Mouse (Mus musculus): ENCODE results near the gene Mtrr.

The Mtrr gene

DNA sequence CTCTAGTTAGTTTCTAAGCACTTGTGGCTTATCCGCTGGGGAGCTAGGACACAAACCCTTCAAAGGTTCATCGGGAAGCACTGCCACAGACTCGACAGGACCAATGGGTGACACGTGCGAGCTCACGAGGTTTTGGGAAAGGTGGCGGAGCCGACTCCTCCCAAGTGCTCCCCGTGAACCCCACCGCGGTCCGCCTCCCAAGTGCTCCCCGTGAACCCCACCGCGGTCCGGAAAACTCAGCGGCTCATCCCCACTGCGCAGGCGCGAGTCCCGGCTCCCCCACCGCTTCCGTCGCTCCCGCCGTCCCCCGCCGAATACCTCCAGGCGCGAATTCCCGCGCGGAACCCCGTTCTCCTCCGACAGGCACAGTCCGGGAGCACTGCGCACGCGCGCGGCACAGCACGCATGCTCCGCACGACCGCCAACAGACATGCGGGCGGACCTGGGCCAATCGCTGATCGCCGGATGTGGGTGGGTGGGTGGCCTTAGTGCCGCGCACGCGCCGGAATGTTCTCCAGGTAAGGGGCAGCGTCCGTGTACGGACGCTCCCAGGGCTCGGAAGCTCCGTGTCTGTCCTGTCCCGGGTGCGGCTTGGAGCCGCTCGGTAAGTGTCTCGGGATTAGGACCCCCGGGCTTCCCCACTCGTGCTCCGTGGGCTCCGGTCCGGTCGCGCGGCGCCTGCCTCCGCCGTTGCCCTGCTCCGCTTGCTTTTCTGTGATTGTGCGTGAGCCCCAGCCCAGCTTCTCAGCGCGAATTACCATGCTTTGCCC is at the start of gene Mtrr, which contains the start of gene Fastkd3:
Mtrr (minus strand) TSS at position 403 of the 770 bp plus-strand sequence.
Fastkd3 (plus strand) TSS at position 488 of the 770 bp plus-strand sequence.
- peak; percentile 95 for DNase-seq (ENCODE audit: low read depth, low spot score)

DNA sequence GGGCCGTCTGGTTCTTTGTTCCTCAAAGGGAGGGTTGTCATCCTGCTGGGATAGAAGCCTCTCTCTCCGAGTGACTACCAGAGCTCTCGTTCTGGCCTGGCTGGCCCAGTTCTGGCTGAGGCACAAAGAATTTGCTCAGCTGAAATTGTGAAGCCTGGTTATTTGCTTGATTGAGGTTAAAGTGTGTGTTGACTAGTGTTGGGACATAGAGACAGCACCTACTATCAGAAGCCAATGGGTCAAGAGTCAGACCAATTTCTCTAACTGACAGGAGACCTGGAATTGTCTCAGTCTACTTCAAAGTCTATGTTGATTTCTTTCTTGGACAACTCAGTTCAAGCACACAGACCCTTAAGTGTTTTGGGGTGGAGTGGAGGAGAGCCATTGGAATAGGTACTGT is 45.1 kb upstream of the Mtrr start:
- DNase-seq (ENCODE audit: low read depth, low spot score) = no peak

- DNase-seq (ENCODE audit: low read depth, low spot score) = peak; percentile 19
Observed at GRCm38 (mm10) chr13:68622792-68623191, 40.8 kb upstream of the Mtrr start.

DNA sequence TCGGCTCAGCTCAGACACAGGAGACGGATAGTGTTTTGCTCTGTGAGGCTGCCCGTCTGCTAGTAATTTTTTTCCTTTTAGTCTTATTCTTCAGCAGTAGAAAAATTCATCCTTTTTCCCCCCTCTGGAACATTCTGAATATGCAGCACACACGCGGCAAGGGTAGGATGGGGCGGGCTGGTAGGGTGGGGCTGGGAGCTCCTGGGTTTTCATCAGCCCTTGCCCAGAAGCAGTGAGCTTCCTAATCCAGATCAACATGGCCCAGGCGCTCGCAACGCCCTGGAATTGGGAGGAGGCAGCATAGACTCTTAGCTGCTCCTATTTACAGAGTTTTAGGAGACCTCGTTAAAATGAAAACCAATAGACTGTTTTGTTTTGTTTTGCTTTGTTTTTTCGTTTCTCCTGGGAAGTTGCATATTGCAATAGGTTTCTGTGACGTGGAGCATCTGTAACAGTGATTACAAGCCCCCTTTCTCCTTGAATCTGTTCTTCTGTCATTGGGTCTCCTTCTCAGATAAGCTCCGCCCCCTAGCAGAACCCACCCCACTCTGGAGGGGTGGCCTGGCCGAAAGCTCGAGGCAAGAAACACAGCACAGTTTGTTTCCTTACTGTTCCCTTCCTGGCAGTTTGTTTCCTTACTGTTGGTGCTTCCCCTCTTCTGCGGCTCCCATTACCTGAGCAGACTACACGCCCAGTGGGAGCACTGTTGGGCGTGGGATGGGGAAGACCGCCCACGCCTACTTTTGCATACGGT is 25.9 kb upstream of the Mtrr start:
- no peak for DNase-seq (ENCODE audit: low read depth, low spot score)

GRCm38 (mm10) chr13:68605689-68606126 is 23.8 kb upstream of the Mtrr start:
- DNase-seq (ENCODE audit: low read depth, low spot score) = no peak

GRCm38 (mm10) chr13:68603085-68603484 is 21.1 kb upstream of the Mtrr start:
- DNase-seq (ENCODE audit: low read depth, low spot score) = no peak

DNA sequence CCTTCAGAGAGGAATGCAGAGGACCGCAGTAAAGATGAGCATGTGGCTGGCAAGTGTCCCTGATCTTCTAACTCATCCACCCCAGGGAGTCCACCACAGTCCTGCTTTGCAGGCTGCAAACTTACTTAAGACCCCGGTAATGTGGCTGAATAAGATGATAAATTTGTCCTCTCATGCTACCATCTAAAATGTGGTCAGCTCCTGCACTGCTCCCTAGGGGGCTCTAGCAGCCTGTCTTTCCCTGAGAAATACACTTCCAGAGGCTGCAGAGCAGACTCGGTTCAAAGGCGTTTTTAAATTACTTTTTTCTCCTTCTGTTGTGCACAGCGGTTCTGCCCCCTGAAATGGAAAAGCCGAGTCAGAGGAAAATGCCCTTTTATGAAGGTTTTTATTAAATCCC is 19.2 kb upstream of the Mtrr start:
- DNase-seq (ENCODE audit: low read depth, low spot score) = no peak

- no peak for DNase-seq (ENCODE audit: low read depth, low spot score)
Observed at GRCm38 (mm10) chr13:68598953-68599352, 17.0 kb upstream of the Mtrr start.

DNA sequence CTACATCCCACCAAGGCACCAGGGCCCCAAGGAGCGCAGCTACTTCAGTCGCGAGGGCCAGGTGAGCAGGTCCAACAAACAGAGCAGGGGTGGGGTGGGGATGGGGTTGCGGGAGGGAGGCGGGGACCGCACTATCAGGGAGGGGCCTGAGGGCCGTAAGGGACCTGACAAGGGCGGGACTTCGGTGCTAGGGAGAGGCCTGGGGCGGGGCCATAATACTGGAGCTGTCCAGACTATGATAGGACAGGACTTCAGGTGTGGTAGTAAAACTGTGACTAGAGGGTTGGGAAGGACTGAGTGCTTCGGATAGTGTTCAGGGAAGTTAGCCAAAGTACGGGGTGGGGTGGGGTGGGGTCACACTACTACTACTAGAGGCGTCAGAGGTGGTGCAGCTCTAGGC is 15.7 kb upstream of the Mtrr start:
- DNase-seq (ENCODE audit: low read depth, low spot score) = no peak

DNA sequence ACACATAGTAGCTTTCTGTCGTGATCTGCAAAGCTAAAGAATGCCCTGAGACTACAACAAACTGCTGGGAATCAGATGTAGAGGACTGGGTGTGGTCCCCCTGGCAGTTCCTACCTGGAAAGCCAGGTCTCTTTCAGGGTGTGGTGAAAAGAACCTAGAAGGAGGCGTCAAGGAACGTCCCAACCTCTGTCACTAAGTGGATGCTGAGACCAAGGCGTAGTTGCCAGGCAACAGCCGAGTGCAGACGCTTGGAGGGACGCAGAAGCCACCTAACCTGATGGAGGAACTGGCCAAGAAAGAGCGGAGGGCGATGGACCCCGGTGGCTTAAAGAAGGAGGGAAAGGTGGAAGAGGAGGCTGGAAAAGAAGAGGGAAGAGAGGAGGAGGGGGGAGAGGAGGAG is 15.2 kb upstream of the Mtrr start, which contains the start of gene 1700001L19Rik:
1700001L19Rik (plus strand) TSS at position 223 of the 400 bp plus-strand sequence.
- DNase-seq (ENCODE audit: low read depth, low spot score) = no peak

GRCm38 (mm10) chr13:68593797-68594196 is 11.8 kb upstream of the Mtrr start:
- DNase-seq (ENCODE audit: low read depth, low spot score) = peak; percentile 30

GRCm38 (mm10) chr13:68588352-68588751 is 6.4 kb upstream of the Mtrr start:
- no peak for DNase-seq (ENCODE audit: low read depth, low spot score)

DNA sequence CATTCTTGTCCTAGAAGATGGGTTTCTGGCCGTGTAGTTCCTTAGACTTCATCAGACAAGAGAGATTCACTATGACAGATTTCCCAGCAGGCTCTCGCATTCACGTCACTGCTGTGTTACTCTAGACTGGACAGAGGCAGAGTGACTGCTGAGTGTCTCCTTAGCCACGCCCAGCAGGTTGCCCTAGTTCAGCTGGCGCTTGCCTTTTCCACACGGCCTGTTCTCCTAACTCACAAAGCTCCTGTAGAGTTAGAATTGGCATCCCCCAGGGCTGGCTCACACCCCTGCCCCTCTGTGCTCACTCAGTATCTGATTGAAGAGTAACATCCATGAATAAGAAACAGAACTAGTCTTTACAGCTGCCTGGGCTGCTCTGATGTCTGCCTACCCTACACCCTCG is 3.5 kb upstream of the Mtrr start:
- DNase-seq (ENCODE audit: low read depth, low spot score) = no peak

GRCm38 (mm10) chr13:68583961-68584360 is 2.0 kb upstream of the Mtrr start:
- no peak for DNase-seq (ENCODE audit: low read depth, low spot score)

GRCm38 (mm10) chr13:68582517-68582780 is 500 bp upstream of the Mtrr start:
- DNase-seq (ENCODE audit: low read depth, low spot score) = no peak

GRCm38 (mm10) chr13:68581086-68581740 is 736 bp downstream of the Mtrr start:
- DNase-seq (ENCODE audit: low read depth, low spot score) = no peak

DNA sequence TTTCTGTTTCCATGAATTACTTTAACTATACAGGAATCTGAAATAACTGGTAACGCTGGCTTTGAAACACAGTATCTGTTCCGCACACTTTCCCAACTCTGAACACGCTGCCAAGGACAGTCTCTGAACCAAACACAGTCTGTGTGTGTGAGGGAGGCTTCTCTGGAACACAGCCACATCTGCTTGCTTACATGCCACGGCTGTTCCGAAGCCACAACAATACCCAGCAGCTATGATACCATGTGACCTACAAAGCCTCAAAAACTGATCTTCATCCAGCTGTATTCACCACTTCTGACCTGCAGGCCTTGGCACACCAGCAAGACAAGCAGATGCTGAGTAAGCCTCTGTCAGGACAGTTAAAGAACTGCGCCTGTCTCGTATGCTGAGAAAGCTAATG is 4.0 kb downstream of the Mtrr start:
- DNase-seq (ENCODE audit: low read depth, low spot score) = no peak

- DNase-seq (ENCODE audit: low read depth, low spot score) = no peak
Observed at GRCm38 (mm10) chr13:68574398-68574797, 7.6 kb downstream of the Mtrr start.

DNA sequence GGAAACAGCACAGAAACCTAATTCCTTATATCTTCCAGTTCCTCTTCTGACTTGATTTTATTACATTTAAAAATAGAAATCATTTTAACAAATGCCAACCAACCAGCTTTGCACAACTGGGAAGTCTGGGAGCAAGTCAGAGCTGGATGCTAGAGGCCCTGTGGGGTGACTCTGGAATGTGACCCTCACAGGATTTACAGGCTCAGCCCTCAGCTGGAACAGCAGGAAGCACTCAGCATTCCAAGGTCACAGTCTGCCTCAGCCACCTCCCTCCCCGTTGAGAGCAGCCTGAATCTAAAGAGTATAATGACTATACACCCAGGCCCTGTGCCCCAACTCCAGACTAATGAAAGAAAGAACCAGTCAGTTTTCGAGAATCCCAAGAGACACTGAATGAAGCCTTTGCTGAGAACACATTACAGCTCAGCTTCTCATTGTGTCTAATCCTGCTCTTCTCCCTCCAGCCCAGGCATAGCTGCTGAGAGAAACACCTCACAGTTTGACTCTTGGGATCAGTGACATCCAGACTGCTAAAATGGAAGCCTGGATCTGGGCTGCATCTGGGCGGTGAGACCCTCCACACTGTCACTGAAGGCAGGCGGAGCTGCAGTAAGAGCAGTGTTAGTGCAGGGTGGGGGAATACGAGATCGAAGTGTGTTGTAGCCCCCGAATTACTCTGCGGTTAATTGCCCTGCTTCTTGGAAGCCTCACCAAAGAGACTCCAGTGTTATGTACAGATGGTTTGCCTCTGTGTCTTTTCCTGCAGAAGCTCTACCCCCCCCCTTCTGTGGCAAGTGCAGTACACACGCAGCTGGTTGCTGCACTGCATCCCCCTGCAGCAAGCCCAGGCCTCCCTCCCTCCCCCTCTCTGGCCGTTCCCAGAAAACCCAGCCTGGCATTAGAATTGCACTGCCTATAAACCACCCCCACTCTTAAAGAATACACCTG is 8.7 kb downstream of the Mtrr start:
- DNase-seq (ENCODE audit: low read depth, low spot score) = no peak

DNA sequence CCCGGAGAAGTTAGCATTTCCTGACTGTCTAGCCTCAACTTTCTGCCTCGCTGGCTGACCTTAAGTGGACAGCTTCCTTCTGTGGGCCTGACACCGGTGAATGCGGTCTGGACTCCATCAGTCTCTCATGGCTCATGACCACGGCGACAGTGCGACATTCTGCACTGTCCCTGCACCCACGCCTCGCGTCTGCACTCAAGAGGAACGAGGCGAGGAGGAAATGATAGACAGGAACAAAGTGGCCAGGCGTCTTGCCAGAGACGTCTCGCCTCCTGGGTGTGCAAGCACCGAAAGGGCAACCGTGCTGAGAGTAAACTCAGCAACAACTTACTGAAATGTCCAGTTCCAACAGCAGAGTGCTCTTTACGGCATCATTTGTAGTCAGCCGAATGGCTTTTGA is 9.7 kb downstream of the Mtrr start:
- DNase-seq (ENCODE audit: low read depth, low spot score) = no peak

DNA sequence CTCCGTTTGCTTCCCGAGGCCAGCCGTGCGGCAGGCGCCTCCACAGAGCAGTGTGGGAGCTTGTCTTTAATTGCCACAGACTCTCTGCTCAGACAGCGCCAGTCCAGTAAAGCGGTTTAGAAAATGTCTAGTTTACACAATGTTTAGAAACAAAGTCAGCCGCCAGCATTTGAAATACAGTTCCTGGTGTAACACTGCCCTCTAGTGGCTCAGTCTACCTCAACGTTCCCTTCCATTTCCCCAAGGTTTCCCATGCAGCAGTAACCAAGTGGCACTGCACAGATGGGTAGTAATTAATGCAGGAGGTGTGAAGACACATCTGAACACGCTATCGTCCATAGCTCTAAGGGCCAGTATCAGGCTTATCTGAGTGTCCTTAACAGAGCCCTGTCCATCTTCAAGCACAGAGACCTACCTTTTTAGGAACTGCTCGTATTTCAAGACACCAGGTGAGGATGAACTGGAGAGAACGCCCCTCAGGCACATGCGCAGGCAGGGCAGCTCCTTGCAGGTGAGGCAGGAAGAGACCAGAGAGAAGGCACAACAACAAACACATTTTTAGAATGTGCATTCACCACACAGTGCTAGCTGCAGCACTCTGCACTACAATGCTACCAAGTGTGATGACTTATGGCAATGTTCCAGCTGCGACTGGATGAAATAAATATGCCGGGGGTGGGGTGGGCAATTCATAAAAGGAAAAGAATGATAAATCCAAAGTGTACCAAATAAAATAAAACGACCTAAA is 12.2 kb downstream of the Mtrr start:
- peak; percentile 31 for DNase-seq (ENCODE audit: low read depth, low spot score)

Data from retina, postnatal 7 days (tissue).